Mouse (Mus musculus): ENCODE measurements around the gene Msh4.

Msh4 gene

DNA sequence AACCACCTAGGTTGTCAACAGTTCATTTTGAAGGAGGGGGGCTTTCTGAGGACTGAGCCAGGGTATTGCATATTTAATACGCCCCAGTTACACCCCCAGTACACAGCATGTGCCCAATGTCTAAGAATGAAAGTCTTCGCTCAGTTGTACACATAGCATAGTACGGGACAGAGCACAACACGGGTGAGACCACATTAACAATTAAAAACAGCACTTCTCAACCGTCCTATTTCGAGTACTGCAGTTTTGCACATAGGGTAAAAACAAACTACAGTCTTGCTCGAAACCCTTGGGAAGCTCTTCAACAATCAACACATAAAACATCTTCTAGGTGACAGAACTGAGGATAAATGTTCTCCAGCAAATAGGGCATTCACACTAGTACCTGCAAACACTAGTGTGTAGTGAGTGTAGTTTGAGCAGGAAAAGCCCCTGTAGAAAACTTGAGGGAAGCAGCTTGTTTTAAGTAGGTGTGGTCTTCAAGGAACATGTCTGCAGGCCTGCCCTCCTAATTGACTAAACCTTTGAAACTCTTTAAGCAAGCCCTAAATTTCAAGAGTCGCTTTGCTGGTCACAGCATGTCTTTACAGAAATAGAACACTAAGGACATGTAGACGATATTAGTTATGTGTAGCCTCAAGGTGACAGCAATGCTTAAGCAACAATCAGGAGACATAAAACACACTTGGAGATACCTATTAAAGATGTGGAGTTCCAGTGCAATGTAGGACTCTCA is at the start of gene Msh4:
Gene Msh4, minus strand, starts transcription at position 3 of the 736 bp plus-strand sequence.
- Histone ChIP-seq H3K36me3 (ENCODE audit: control insufficient read depth, insufficient read depth, low read length, poor library complexity, severe bottlenecking) (peaks cover 23% of the 10 kb centered on the region), H3K27me3 (ENCODE audit: control insufficient read depth, insufficient read depth, low read length, poor library complexity, severe bottlenecking) (no peaks in the 10 kb centered on the region)
- no peak for DNase-seq (ENCODE audit: low read depth, low spot score)

DNA sequence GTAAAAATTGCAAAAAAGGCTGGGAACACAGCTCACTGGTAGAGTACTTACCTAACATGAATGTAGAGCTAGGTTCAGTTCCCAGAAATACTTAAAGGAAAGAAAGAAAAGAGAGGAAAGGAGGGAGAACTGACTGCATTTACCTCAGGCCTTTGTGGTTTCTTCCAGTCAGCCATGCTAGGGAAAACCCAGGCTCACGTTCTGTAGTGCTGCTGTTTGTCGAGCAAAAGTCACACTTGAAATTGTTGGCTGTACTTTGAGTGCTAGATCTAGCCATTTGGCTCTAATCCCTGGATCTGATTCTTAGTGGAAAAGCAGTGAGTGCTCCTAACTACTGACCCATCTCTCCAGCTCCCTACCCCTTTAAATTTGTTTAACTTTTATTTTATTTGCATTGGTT is 42.2 kb upstream of the Msh4 start:
- no peaks in the 10 kb centered on the region for H3K36me3 ChIP-seq (ENCODE audit: control insufficient read depth, insufficient read depth, low read length, poor library complexity, severe bottlenecking)
- DNase-seq (ENCODE audit: low read depth, low spot score), result no peak
- no peaks in the 10 kb centered on the region for H3K27me3 ChIP-seq (ENCODE audit: control insufficient read depth, insufficient read depth, low read length, poor library complexity, severe bottlenecking)

DNA sequence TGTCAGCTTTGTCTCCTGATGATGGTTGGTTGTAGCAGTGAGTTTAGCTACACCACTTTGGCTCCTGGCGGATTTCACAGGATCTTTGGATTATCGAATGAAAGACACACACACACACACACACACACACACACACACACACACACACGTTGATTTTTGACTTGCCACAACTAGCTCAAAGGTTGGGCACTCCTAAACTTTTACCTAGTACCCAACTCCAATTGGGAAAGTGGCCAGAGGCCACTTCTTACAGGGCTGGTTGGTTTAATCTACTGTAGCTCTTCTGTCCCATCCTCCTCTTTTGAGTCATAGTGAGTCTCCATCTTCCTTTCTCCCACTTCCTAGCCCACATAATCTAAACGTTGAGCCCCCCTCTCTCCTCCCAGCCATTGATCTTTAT is 41.3 kb upstream of the Msh4 start:
- no peak for DNase-seq (ENCODE audit: low read depth, low spot score)
- Histone ChIP-seq H3K36me3 (ENCODE audit: control insufficient read depth, insufficient read depth, low read length, poor library complexity, severe bottlenecking) (no peaks in the 10 kb centered on the region), H3K27me3 (ENCODE audit: control insufficient read depth, insufficient read depth, low read length, poor library complexity, severe bottlenecking) (no peaks in the 10 kb centered on the region)

DNA sequence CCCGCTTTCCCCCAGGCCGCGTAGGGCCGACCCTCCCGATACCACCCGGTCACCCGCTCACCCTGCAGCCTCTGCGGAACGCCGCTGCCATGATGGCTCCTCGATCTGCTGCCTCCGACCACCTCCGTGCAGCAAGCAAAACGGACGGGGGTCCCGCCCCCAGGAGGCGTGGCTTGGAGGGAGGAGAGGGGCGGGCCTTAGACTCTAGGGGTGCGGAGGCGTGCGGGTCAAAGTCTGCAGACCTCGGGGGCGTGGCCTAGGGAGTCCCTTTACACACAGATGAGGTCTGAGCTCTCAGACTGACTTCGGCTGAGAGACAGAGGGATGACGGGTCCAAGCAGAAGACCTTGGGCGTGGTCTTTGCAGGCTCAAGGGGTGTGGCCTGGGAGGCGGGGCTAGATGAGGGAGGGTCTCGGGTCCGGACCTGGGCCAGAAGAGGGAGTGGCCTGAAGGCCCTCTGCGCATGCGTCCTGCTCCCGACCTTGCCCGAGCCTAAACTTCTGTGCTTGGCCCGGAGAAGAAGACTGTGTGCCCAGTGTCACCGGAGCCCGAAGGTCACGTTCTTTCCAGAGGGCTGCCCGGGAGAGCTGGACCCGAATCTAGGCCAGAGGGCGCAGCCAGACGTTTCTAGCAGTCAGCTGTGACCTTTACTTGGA is 38.5 kb upstream of the Msh4 start, which contains the start of gene Acadm:
Gene Acadm, minus strand, starts transcription at position 298 of the 656 bp plus-strand sequence.
- no peaks in the 10 kb centered on the region for H3K27me3 ChIP-seq (ENCODE audit: control insufficient read depth, insufficient read depth, low read length, poor library complexity, severe bottlenecking)
- no peaks in the 10 kb centered on the region; the same call in 1 of the 2 replicates for H3K36me3 ChIP-seq (ENCODE audit: control insufficient read depth, insufficient read depth, low read length, poor library complexity, severe bottlenecking)
- DNase-seq (ENCODE audit: low read depth, low spot score), result peak; percentile 99

DNA sequence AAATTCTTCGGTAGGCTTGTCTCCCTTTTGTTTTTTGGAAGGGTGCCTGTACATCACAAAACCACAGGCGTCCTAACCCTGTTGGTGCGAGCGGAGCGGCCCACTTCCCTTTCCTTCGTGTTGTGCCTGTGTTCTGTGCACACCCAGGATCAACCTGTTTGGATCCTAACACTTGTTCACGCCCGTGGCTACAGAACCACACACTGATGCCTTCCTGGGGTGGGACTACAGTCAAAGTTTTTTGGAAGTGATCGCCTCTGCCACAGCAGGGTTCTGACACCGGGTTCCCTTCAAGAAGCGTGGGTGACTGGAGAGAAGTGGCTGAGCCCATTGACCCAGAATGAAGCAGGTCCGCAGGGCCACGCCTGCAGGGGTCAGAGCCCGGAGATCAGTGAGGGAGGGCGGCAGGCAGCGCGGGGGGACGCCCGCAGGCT is 38.0 kb upstream of the Msh4 start:
- peaks cover under 1% of the 10 kb centered on the region; the same call in 1 of the 2 replicates for H3K36me3 ChIP-seq (ENCODE audit: control insufficient read depth, insufficient read depth, low read length, poor library complexity, severe bottlenecking)
- no peak for DNase-seq (ENCODE audit: low read depth, low spot score)
- no peaks in the 10 kb centered on the region for H3K27me3 ChIP-seq (ENCODE audit: control insufficient read depth, insufficient read depth, low read length, poor library complexity, severe bottlenecking)

DNA sequence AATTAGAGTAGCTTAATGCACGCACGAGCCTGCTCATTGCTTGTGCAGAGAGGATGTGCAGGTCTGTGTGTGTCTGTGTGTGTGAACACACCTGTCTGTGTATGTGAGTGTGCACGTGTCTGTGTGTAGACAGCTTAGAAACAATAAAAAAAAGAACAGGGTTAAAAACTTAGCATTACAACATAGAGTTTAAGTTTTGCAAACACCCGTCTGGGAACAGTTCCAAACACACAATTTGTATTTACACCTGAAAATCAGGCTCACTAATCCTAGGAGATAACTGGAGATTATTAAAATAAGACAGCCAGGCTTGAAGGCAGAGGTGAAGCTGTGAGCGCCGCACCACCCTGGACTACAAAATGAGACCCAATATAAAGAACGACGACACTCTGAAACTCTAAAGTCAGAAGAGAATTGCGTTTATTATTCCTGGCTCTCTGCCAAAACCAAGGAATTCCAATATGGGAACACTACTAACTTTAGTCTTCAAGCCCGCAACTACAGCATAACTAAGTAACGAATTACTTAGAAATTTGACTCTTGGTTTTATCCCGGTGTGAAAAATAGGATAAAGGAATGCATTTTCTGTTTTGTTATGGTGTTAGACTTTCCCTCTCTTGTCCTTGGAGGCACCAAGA is 37.2 kb upstream of the Msh4 start:
- no peak for DNase-seq (ENCODE audit: low read depth, low spot score)
- no peaks in the 10 kb centered on the region for H3K27me3 ChIP-seq (ENCODE audit: control insufficient read depth, insufficient read depth, low read length, poor library complexity, severe bottlenecking)
- peaks cover 6% of the 10 kb centered on the region; the same call in 1 of the 2 replicates for H3K36me3 ChIP-seq (ENCODE audit: control insufficient read depth, insufficient read depth, low read length, poor library complexity, severe bottlenecking)

DNA sequence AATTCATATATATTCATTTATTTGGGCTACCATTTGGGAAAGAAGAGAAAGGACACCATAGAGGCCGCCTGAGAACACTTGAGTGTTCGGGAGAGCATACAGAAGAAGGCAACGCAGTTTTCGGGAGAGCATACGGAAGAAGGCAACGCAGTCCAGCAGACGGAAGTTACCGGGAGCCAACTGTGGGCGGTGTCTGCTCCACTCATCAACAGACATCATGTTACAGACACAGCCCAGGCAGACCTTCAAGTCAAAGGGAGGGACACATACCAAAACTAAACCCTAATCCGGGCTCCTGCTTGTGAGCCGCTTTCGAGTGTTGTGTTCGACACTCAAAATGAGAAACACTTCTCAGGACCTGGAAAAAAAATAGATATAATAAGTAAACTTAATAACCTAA is 35.7 kb upstream of the Msh4 start:
- no peak for DNase-seq (ENCODE audit: low read depth, low spot score)
- no peaks in the 10 kb centered on the region for H3K27me3 ChIP-seq (ENCODE audit: control insufficient read depth, insufficient read depth, low read length, poor library complexity, severe bottlenecking)
- H3K36me3 ChIP-seq (ENCODE audit: control insufficient read depth, insufficient read depth, low read length, poor library complexity, severe bottlenecking), result peaks cover 6% of the 10 kb centered on the region; the same call in 1 of the 2 replicates

DNA sequence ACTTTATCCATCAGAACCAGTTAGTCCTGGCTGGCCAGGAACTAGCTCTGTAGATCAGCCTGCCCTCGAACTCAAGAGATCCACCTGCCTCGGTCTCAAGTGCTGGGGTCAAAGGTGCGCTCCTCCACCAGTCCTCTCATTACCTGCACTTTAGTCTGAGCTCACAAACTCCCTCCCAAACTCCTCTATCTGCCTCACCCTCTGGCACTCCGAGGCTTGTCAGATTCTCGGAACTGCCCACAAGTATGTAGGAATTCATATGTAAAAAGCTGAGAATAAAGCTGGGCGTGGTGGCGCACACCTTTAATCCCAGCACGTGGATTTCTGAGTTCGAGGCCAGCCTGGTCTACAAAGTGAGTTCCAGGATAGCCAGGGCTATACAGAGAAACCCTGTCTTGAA is 34.5 kb upstream of the Msh4 start:
- H3K36me3 ChIP-seq (ENCODE audit: control insufficient read depth, insufficient read depth, low read length, poor library complexity, severe bottlenecking), result peaks cover 6% of the 10 kb centered on the region; the same call in 1 of the 2 replicates
- H3K27me3 ChIP-seq (ENCODE audit: control insufficient read depth, insufficient read depth, low read length, poor library complexity, severe bottlenecking), result no peaks in the 10 kb centered on the region
- DNase-seq (ENCODE audit: low read depth, low spot score), result no peak

DNA sequence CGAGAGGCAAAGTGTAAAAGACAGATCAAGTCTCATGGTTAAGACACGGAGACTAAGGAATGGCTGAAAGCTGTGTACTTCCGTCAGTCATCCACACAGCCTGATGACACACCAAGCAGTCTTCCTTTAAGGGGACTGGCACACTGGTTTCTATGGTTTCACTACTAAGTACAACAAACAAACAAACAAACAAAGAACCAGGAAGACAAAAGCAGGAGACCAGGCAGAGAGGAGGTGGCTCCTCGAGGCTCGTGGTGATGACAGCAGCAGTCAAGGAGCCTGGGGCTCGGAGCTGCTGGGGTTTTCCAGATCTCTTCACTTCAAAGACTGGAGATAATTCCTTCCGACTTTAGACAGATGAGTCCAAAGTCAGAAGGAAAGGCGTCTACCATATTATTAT is 34.1 kb upstream of the Msh4 start:
- no peak for DNase-seq (ENCODE audit: low read depth, low spot score)
- H3K27me3 ChIP-seq (ENCODE audit: control insufficient read depth, insufficient read depth, low read length, poor library complexity, severe bottlenecking), result no peaks in the 10 kb centered on the region
- peaks cover 6% of the 10 kb centered on the region; the same call in 1 of the 2 replicates for H3K36me3 ChIP-seq (ENCODE audit: control insufficient read depth, insufficient read depth, low read length, poor library complexity, severe bottlenecking)

DNA sequence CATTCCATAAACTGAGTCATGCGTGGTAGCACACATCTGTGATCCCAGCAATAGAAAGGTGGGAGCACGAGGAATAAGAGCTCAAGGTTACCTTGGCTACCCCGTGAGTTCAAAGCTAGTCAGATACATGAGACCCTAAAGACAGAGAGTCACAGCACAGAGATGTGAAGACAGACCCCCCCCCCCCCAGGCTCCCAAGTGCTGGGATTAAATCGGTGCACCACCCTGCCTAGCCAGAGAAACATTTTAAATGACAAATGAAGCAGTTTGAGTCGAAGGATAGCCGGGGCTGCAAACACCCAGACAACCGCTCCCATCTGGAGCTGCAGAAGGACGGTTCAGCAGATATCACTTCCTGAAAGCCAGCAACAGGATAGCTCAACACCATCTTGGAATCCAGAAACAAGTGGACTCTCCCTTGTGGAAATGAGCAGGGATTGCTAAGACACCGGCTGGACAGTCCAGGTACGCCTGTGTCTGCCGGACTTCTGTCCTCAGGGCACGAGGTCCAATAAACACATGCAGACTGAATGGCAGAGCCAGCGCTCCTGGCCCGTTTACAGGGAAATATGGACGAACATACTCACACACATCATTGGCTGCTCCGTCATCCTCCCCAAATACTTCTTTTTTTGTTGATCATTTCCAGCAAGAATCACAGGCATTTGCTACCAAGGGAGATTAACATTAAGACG is 31.3 kb upstream of the Msh4 start:
- Histone ChIP-seq H3K36me3 (ENCODE audit: control insufficient read depth, insufficient read depth, low read length, poor library complexity, severe bottlenecking) (peaks cover 9% of the 10 kb centered on the region; the same call in 1 of the 2 replicates), H3K27me3 (ENCODE audit: control insufficient read depth, insufficient read depth, low read length, poor library complexity, severe bottlenecking) (no peaks in the 10 kb centered on the region)
- no peak for DNase-seq (ENCODE audit: low read depth, low spot score)

DNA sequence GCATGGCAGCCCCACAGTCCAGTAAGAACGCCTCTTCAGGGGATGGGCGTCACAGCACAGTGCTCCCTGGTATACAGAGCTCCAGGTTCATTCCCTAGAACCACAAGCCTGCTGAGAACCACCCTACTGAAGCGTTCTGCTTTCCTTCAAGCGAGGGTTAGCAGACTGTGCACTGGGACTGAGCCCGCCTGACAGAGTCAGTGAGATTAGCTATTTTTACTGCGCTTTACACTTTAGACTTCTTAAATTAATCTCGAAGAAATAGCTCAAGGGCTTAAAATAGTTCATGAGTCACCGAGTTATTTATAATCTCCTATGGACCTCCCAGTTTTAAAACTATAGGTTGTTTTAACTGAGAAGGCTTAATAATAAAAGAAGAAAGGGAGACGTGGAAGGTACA is 29.9 kb upstream of the Msh4 start:
- Histone ChIP-seq H3K36me3 (ENCODE audit: control insufficient read depth, insufficient read depth, low read length, poor library complexity, severe bottlenecking) (peaks cover 12% of the 10 kb centered on the region; the same call in 1 of the 2 replicates), H3K27me3 (ENCODE audit: control insufficient read depth, insufficient read depth, low read length, poor library complexity, severe bottlenecking) (no peaks in the 10 kb centered on the region)
- no peak for DNase-seq (ENCODE audit: low read depth, low spot score)

DNA sequence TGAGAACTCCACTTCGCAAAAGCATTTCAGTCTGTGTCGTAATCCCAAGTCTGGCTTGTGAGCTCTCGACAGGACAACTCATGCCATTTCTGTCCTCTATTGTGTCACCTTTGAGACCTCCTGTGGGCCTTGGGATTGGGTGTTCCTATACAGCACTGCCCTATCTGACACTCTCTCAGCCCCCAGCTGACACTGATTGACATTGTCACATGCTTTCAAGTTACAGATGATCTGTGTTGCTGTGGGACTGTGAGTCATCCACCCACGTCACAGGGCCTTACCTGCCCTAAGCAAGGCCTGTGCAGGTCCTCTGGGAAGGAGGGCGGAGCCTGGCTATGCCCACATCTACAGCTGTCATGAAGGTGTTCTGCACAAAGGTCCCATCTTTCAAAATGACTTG is 26.5 kb upstream of the Msh4 start:
- no peak for DNase-seq (ENCODE audit: low read depth, low spot score)
- no peaks in the 10 kb centered on the region for H3K27me3 ChIP-seq (ENCODE audit: control insufficient read depth, insufficient read depth, low read length, poor library complexity, severe bottlenecking)
- peaks cover 6% of the 10 kb centered on the region; the same call in 1 of the 2 replicates for H3K36me3 ChIP-seq (ENCODE audit: control insufficient read depth, insufficient read depth, low read length, poor library complexity, severe bottlenecking)

DNA sequence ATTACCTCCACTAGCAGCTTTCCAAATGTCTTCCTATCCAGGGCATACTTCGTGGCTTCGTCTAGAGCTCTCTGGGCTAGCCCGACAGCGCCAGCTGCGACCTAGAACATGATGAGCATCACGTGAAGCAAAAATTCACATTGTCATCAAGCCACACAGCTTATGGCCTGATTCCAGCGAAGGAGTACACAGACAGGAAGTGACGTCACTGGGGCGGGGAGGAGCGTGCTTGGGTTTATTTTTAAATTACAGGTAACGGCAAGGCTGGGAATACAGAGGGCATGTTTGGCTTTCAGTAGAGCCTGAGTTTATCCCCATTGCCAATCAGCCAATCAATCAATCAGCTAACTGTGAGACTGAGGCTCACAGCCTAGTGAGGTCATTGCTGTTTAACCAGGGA is 23.6 kb upstream of the Msh4 start:
- Histone ChIP-seq H3K27me3 (ENCODE audit: control insufficient read depth, insufficient read depth, low read length, poor library complexity, severe bottlenecking) (no peaks in the 10 kb centered on the region), H3K36me3 (ENCODE audit: control insufficient read depth, insufficient read depth, low read length, poor library complexity, severe bottlenecking) (peaks cover 9% of the 10 kb centered on the region)
- DNase-seq (ENCODE audit: low read depth, low spot score), result no peak

DNA sequence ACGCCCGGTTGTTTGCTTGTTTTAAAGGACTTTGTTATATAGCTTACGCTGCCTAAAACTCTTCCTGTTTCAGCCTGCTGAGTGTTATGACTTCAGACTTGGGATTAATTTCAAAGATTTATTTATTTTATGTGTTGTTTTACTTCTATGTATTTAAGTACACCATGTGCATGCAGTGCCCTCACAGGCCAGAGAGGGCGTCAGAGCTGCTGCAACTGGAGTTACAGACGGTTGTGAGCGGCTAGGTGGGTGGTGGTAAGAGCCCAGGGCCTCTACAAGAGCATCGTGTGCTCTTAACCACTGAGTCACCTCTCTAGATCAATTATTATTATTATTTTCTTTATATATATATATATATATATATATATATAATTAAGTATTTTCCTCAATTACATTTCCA is 20.4 kb upstream of the Msh4 start:
- no peak for DNase-seq (ENCODE audit: low read depth, low spot score)
- peaks cover 6% of the 10 kb centered on the region for H3K36me3 ChIP-seq (ENCODE audit: control insufficient read depth, insufficient read depth, low read length, poor library complexity, severe bottlenecking)
- no peaks in the 10 kb centered on the region for H3K27me3 ChIP-seq (ENCODE audit: control insufficient read depth, insufficient read depth, low read length, poor library complexity, severe bottlenecking)
